Mouse (Mus musculus) liver, embryonic 15.5 days (tissue): ENCODE measurements at regions not wholly inside any gene's neighbourhood (a gene's known extent, or its start where the extent isn't known, plus 50 kb on each side); places are given as distances from the start of the nearest gene placed in this dataset.

Source experiments
- ATAC-seq: fragments of 200-750 bp; cut with Nextera tagmentation; 2 replicates; pipeline ENCODE4 v1.8.0; 2017; ENCODE audit warnings: moderate number of reproducible peaks, mild to moderate bottlenecking, moderate library complexity; ENCODE audit not compliant: insufficient read depth
- H3K27ac ChIP-seq: fragments of 300-500 bp; sonication (generic); replicated peaks from 2 replicates; pipeline ENCODE4 v1.5.1; 2015; ENCODE audit warnings: mild to moderate bottlenecking, inconsistent platforms
- H3K27me3 ChIP-seq: fragments of 300-500 bp; sonication (generic); 2 replicates; pipeline ENCODE4 v1.6.1; 2015; ENCODE audit warnings: mild to moderate bottlenecking, inconsistent platforms
- H3K36me3 ChIP-seq: fragments of 300-500 bp; sonication (generic); replicated peaks from 2 replicates; pipeline ENCODE4 v1.6.1; 2015; ENCODE audit warnings: moderate library complexity, mild to moderate bottlenecking, inconsistent platforms
- H3K4me1 ChIP-seq: fragments of 300-500 bp; sonication (generic); replicated peaks from 2 replicates; pipeline ENCODE4 v1.6.1; 2015; ENCODE audit warnings: inconsistent platforms
- H3K4me2 ChIP-seq: fragments of 300-500 bp; sonication (generic); 2 replicates; pipeline ENCODE4 v1.6.1; 2015; ENCODE audit warnings: moderate library complexity, mild to moderate bottlenecking, inconsistent platforms
- H3K4me3 ChIP-seq: fragments of 300-500 bp; sonication (generic); replicated peaks from 2 replicates; pipeline ENCODE4 v1.5.1; 2015; ENCODE audit warnings: mild to moderate bottlenecking, inconsistent platforms
- H3K9ac ChIP-seq: fragments of 300-500 bp; sonication (generic); 2 replicates; pipeline ENCODE4 v1.6.1; 2015; ENCODE audit warnings: moderate library complexity, mild to moderate bottlenecking, inconsistent platforms
- H3K9me3 ChIP-seq: fragments of 300-500 bp; sonication (generic); replicated peaks from 2 replicates; pipeline ENCODE4 v1.6.1; 2016; ENCODE audit warnings: inconsistent platforms
- WGBS: fragments of 180-500 bp; shearing (Covaris S2); methylation state at CpG from one replicate; pipeline ENCODE4 v1.1.7; 2015; ENCODE audit warnings: mixed read lengths; ENCODE audit not compliant: insufficient replicate concordance; 5-methylcytosine and 5-hydroxymethylcytosine counted together

DNA sequence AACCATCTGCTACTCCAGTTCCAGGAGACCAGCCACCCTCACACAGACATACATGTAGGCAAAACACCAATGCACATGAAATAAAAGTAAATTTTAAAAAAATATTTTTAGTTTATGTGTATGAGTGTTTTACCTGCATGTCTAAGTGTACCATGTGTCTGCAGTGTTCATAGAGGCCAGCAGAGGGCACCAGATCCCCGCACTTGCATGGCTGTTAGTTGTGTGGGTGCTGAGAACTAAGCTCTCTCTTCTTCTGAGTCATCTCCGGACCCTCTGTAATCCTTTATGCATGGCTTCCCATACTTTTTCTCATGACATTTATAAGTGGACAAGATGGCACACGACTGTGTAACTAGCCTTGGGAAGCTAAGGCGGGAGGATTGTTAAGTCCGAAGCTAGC is 112.2 kb upstream of the 1600014C23Rik start:
- H3K9ac ChIP-seq, result no peak overlapping the region
- no peak for ATAC-seq
- no peak overlapping the region for H3K4me2 ChIP-seq
- H3K4me1 ChIP-seq, result no peaks in the 10 kb centered on the region
- H3K27me3 ChIP-seq, result no peaks in the 10 kb centered on the region
- no peak overlapping the region for H3K27ac ChIP-seq
- 71% methylated on average over 5 of the region's 5 CpGs for WGBS
- no peaks in the 10 kb centered on the region for H3K36me3 ChIP-seq
- H3K9me3 ChIP-seq, result no peaks in the 10 kb centered on the region
- H3K4me3 ChIP-seq, result no peak overlapping the region

DNA sequence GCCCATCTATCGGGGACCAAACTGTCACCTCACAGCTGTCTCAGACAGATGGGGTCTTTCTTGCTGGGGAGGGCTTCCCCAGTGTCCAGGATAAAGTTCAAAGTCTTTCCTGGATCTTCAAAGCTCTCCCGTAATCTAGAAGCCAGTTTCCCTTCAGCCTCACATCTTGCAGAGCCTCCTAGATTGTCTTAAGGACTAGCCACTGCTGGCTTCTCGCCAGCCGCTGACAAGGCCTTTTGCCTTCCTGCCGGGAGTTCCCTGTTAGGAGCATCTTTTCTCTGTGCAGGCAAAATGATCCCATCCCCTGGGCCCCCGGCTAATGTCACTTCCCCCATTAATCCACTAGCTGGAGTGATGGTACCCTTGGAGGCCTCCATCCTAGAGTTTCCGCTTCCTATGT is 103.1 kb upstream of the 1600014C23Rik start:
- no peaks in the 10 kb centered on the region for H3K36me3 ChIP-seq
- H3K9me3 ChIP-seq, result no peaks in the 10 kb centered on the region
- no peak overlapping the region for H3K4me3 ChIP-seq
- no peak for ATAC-seq
- no peaks in the 10 kb centered on the region for H3K4me1 ChIP-seq
- H3K27ac ChIP-seq, result no peak overlapping the region
- no peaks in the 10 kb centered on the region for H3K27me3 ChIP-seq
- WGBS, result 53% methylated on average over 7 of the region's 7 CpGs
- H3K9ac ChIP-seq, result no peak overlapping the region
- no peak overlapping the region for H3K4me2 ChIP-seq

DNA sequence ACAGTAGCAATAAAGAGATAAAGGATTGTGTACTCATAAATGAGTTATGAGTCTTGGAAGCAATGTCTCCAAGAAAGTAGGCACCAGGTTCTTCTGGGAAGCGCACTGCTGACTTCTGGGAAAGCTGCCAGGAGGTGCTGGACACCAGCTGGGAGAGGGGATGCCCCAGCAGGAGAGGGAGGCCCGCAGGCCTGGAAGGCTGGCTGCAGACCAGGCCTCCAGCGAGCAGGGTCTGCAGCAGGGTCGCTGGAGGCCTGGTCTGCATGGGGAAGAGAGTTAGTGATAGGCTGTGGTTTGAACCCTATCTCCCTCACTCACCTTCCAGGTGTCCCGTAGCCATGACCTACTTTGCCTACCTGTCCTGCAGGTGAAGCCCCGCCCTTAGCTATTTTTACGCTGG is 102.6 kb upstream of the 1600014C23Rik start:
- Histone ChIP-seq H3K4me3 (no peak overlapping the region), H3K9ac (no peak overlapping the region), H3K4me2 (no peak overlapping the region), H3K27me3 (no peaks in the 10 kb centered on the region), H3K36me3 (no peaks in the 10 kb centered on the region), H3K27ac (no peak overlapping the region), H3K4me1 (no peaks in the 10 kb centered on the region), H3K9me3 (peaks cover 1% of the 10 kb centered on the region; the same call in 1 of the 2 replicates)
- 56% methylated on average over 7 of the region's 7 CpGs for WGBS
- no peak for ATAC-seq

DNA sequence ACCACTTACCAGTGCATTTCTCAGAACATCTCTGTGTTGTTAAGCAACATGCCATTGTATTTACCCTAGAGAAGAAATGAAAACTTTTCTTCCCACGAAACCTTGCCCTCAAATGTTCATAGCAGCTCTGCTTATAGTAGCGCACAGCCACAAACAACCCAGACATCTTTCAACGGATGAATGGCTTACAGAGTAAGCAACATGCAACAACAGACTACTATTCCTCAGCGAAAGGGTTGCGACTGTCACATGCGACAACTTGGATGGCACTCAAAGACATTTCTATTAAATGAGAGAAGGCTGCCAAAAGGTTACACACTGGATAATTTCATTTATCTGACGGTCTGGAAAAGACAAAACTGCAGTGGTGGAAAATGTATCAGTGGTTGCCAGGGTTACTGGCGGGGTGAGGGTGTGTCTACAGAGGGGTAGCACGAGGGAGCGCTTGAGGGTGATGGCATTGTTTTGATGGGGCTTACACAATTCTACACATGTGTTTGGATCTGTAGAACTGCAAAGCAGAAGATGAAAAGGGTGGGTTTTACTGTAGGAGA is 101.0 kb upstream of the 1600014C23Rik start:
- Histone ChIP-seq H3K4me3 (no peak overlapping the region), H3K9me3 (peaks cover 5% of the 10 kb centered on the region; the same call in 1 of the 2 replicates), H3K36me3 (no peaks in the 10 kb centered on the region), H3K9ac (no peak overlapping the region), H3K27me3 (no peaks in the 10 kb centered on the region), H3K4me1 (no peaks in the 10 kb centered on the region), H3K4me2 (no peak overlapping the region), H3K27ac (no peak overlapping the region)
- ATAC-seq, result no peak
- 64% methylated on average over 10 of the region's 10 CpGs for WGBS

DNA sequence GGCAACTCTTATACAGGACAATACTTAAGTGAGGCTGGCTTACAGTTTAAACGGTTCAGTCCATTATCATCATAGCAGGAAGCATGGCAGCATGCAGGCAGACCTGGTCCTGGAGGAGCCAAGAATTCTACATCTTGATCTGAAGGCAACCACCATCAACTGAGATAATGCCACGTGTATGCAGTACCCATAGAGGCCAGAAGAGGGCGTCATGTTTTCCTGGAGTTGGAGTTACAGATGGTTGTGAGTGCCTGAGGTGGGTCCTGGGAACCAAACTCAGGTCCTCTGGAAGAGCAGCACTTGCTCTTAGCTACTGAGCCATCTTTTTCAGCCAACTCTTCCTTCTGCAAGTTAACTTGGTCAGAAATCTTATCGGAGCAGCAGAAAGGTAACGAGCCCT is 96.7 kb upstream of the 1600014C23Rik start:
- Histone ChIP-seq H3K4me1 (no peaks in the 10 kb centered on the region), H3K27ac (no peak overlapping the region), H3K9ac (no peak overlapping the region), H3K4me2 (no peak overlapping the region), H3K9me3 (peaks cover 5% of the 10 kb centered on the region; the same call in 1 of the 2 replicates), H3K27me3 (no peaks in the 10 kb centered on the region), H3K36me3 (no peaks in the 10 kb centered on the region), H3K4me3 (no peak overlapping the region)
- 68% methylated on average over 5 of the region's 5 CpGs for WGBS
- ATAC-seq, result no peak

DNA sequence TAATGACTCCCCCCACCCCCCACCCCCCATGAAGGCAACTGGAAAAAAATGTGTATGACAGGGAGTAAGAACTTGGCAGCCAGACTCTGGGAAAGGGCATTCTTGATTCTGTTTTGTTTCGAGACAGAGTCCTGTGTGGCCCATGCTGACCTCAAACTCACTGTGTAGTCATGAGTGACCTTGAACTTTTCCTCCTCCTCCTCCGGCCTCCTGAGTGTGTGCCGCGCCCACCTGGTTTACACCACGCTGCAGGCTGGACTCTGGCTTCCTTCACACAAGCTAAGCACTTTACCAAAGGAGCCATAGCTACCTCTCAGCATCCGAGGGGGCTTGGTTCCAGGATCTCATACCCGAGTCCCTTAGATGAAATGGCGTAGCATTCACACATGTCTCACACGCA is 95.9 kb upstream of the 1600014C23Rik start:
- 78% methylated on average over 9 of the region's 9 CpGs for WGBS
- Histone ChIP-seq H3K27ac (no peak overlapping the region), H3K27me3 (no peaks in the 10 kb centered on the region), H3K9ac (no peak overlapping the region), H3K36me3 (no peaks in the 10 kb centered on the region), H3K4me1 (no peaks in the 10 kb centered on the region), H3K9me3 (peaks cover 5% of the 10 kb centered on the region; the same call in 1 of the 2 replicates), H3K4me3 (no peak overlapping the region), H3K4me2 (no peak overlapping the region)
- no peak for ATAC-seq

DNA sequence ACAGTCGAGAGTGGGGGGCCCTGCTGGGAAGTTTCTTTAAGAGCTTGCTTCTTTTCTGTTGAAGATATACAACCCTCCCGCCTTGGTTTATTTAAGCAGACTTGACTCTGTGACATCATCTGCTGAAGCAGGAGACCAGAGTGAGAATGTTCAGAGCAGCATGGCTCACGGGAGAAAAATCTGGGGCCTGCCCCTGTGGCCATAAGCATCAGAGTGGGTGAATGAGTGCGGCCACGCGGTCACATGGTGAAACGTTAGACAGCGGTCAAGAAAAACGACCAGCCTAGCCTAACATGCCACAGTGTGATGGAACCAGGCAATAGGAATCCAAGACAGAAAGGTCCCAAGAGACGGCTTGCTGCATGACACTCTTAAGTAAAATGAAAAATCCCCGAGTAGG is 95.2 kb upstream of the 1600014C23Rik start:
- Histone ChIP-seq H3K4me1 (no peaks in the 10 kb centered on the region), H3K4me3 (no peak overlapping the region), H3K9ac (no peak overlapping the region), H3K9me3 (peaks cover 5% of the 10 kb centered on the region; the same call in 1 of the 2 replicates), H3K4me2 (no peak overlapping the region), H3K27ac (no peak overlapping the region), H3K27me3 (no peaks in the 10 kb centered on the region), H3K36me3 (no peaks in the 10 kb centered on the region)
- WGBS, result 68% methylated on average over 11 of the region's 11 CpGs
- no peak for ATAC-seq

DNA sequence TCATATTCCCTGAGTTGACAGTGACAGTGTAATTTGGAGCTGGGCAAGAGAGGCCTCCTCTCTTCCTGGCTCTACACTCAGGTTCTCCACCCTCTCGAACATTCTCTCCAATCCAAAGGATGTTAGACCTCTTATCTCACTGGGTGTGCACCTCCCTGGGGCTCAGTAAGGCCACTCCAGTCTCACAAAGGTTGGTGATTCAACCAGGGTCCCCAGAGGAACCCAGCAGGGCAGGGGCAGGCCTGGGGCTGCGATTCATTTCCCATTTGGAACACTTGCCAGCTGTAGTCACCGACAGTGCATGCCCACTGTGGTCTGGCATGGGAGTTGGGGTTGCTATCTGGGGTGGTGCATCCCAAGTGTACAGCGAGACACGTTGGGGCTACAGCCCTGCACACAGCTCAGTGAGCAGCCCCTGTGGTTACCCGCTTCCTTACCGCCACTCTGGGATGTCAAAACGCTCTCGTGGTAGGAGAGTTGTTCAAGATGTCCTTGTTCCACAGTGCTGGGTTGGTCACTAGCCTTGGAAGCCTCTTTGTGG is 94.7 kb upstream of the 1600014C23Rik start:
- peaks cover 5% of the 10 kb centered on the region; the same call in 1 of the 2 replicates for H3K9me3 ChIP-seq
- H3K9ac ChIP-seq, result no peak overlapping the region
- H3K4me3 ChIP-seq, result no peak overlapping the region
- 49% methylated on average over 9 of the region's 9 CpGs for WGBS
- no peaks in the 10 kb centered on the region for H3K36me3 ChIP-seq
- H3K27me3 ChIP-seq, result no peaks in the 10 kb centered on the region
- ATAC-seq, result no peak
- no peak overlapping the region for H3K4me2 ChIP-seq
- no peak overlapping the region for H3K27ac ChIP-seq
- H3K4me1 ChIP-seq, result no peaks in the 10 kb centered on the region

DNA sequence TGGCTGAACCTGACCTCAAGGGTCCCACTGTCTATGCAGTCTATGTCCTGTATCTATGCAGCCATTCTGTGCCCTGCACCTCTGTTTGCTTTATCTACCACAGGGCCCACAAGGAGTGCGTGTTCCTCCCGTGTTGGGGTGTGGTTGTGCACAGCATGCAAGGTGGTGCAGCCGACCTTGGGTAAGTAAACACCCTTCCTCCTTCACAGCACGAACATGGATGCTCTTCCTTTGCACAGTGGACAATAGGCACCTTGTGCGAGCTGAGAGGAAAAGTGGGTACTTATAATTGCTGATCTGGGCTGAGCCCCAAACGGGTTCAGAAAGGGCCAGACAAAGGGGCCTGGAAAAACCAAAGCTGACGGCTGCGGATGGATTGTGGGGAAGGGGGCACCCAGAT is 91.3 kb upstream of the 1600014C23Rik start:
- Histone ChIP-seq H3K4me2 (no peak overlapping the region), H3K4me3 (no peak overlapping the region), H3K9ac (no peak overlapping the region), H3K27ac (no peak overlapping the region), H3K4me1 (no peaks in the 10 kb centered on the region), H3K9me3 (no peaks in the 10 kb centered on the region), H3K27me3 (no peaks in the 10 kb centered on the region), H3K36me3 (no peaks in the 10 kb centered on the region)
- 42% methylated on average over 8 of the region's 8 CpGs for WGBS
- ATAC-seq, result no peak

DNA sequence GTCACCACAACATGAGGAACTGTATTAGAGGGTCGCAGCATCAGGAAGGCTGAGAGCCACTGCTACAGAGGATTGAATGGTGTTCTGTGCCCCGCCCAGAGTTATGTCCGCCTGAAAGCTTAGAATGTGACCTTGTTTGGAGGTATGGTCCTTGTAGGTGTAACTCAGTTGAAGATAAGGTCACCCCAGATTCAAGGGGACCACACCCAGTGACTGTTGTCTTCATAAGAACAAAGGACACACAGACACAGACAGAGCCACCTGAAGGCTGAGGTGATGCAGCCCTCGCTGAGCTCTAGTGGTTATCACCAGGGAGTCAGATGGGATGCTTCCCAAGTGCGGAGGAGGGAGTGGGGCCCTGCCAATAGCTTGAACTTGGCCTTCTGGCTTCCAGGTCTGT is 89.9 kb upstream of the 1600014C23Rik start:
- H3K4me2 ChIP-seq, result no peak overlapping the region
- H3K9ac ChIP-seq, result no peak overlapping the region
- H3K4me3 ChIP-seq, result no peak overlapping the region
- no peaks in the 10 kb centered on the region for H3K4me1 ChIP-seq
- WGBS, result 65% methylated on average over 5 of the region's 5 CpGs
- no peak overlapping the region for H3K27ac ChIP-seq
- H3K36me3 ChIP-seq, result no peaks in the 10 kb centered on the region
- ATAC-seq, result no peak
- no peaks in the 10 kb centered on the region for H3K27me3 ChIP-seq
- H3K9me3 ChIP-seq, result no peaks in the 10 kb centered on the region

DNA sequence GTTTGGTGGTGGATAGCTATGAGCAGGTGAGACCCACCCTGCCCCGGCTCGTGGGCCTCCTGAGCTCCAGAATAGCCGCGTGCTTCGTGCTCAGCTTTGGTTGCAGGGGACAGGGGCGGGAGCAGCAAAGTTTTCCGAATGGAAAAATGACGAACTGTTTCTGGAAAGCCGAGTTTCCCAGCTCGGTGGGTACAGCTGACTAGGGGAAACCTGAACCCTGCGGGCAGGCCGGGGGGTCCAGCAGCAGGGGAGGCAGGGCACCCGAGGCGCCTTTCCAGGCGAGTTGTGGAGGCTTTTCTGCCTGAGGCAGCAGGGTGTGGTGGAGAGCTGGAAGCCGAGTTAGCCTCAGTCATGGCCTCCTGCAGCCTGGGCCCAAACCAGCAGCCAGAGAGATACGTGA is 88.8 kb upstream of the 1600014C23Rik start:
- no peak for ATAC-seq
- Histone ChIP-seq H3K27me3 (no peaks in the 10 kb centered on the region), H3K9me3 (no peaks in the 10 kb centered on the region), H3K4me2 (no peak overlapping the region), H3K36me3 (no peaks in the 10 kb centered on the region), H3K9ac (no peak overlapping the region), H3K4me1 (no peaks in the 10 kb centered on the region), H3K4me3 (no peak overlapping the region), H3K27ac (no peak overlapping the region)
- WGBS, result 69% methylated on average over 17 of the region's 17 CpGs

DNA sequence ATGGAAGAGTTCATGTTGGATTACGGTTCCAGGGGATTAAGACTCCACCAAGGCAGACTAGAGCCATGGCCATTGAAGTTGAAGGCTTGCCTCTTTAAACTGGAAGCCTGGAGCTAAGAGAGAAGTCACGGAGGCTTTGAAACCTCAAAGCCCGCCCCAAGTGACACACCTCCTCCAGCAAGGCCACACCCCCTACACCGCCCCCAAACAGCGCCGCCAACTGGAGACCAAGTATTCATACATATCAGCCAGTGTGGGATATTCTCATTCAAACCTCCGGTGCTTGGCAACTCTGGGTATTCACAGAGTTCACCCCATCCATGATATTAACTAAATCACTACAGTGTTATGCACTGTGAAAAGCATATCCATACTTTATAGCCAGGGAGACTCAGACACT is 87.7 kb upstream of the 1600014C23Rik start:
- WGBS, result 81% methylated on average over 7 of the region's 7 CpGs
- Histone ChIP-seq H3K27ac (no peak overlapping the region), H3K27me3 (no peaks in the 10 kb centered on the region), H3K4me3 (no peak overlapping the region), H3K36me3 (no peaks in the 10 kb centered on the region), H3K9ac (no peak overlapping the region), H3K4me1 (no peaks in the 10 kb centered on the region), H3K4me2 (no peak overlapping the region), H3K9me3 (no peaks in the 10 kb centered on the region)
- ATAC-seq, result no peak
